ENCODE assay signal across 9 mouse cellular contexts in the genomic region with DNA sequence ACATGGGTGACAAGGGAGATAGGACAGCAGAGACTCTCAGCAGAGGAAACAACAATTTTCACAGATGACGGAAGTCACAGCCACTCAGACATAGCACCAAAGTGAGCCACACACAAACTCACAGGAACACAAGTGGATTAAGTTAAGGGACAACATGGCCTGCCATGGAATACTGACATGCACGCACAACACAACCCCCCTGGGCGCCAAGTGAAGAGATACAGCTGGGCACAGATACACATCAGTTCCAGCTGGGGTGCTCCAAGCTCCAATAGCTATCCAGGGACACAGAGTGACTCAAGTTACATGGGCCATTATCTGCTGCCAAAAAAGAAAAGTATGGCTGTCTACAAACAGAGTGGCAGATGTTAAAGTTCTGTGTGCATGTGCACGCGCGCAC. TPM values are rescaled to one million over a fixed set of nuclear protein-coding genes. Genes with fewer than 3 reads are reported as not detected.
DNase-seq lines count a peak whose midpoint lies in the region; ATAC-seq and TF ChIP-seq lines count a peak whose summit lies in the region.
"Had no signal": no experiment of that assay in that cellular context is flagged by ENCODE, and none has a peak within 500 bp of the region (broad histone marks: within the 10 kb centered on the region; RNA-seq: fewer than 3 reads in every experiment).

No protein-coding gene starts in this region.

- DNase-seq in kidney, adult 2 months = no peak
- DNase-seq in kidney, postnatal 25 days = no peak
- DNase-seq in embryonic facial prominence, embryonic 14.5 days (ENCODE audit: low spot score) = peak; percentile 74
- peak; percentile 86 for DNase-seq in midbrain, embryonic 11.5 days (ENCODE audit: low spot score, missing footprints)
- DNase-seq in thymus, postnatal 25 days = no peak
- DNase-seq in cerebellum, postnatal 25 days = no peak
- DNase-seq in gastrocnemius, adult 18-20 months (ENCODE audit: low spot score) = no peak

- H3K4me3 ChIP-seq in kidney, adult 2 months (ENCODE audit: insufficient read depth, low read depth, low read length) = peak overlapping the region; percentile 43
- peak overlapping the region; percentile 56; the same call in 1 of the 2 replicates for H3K4me3 ChIP-seq in embryonic facial prominence, embryonic 14.5 days (ENCODE audit: low read depth, low read length)
- peak overlapping the region; percentile 65 for H3K4me3 ChIP-seq in intestine, embryonic 16.5 days (ENCODE audit: low read length)
- H3K4me3 ChIP-seq in midbrain, embryonic 11.5 days (ENCODE audit: low read depth, low read length) = peak overlapping the region; percentile 56

- ATAC-seq in embryonic facial prominence, embryonic 14.5 days (ENCODE audit: low read depth) = no peak
- ATAC-seq in intestine, embryonic 16.5 days = no peak
- no peak for ATAC-seq in midbrain, embryonic 11.5 days (ENCODE audit: low FRiP score)

- 82% methylated on average over 6 of the region's 6 CpGs for WGBS in kidney, adult 2 months
- WGBS in embryonic facial prominence, embryonic 14.5 days = 62% methylated on average over 6 of the region's 6 CpGs
- WGBS in intestine, embryonic 16.5 days = 60% methylated on average over 6 of the region's 6 CpGs
- 87% methylated on average over 6 of the region's 6 CpGs for WGBS in midbrain, embryonic 11.5 days

- H3K9me3 ChIP-seq in embryonic facial prominence, embryonic 14.5 days (ENCODE audit: control insufficient read depth, low read length) = no peaks in the 10 kb centered on the region
- no peaks in the 10 kb centered on the region for H3K9me3 ChIP-seq in intestine, embryonic 16.5 days (ENCODE audit: control insufficient read depth, low read length)
- no peaks in the 10 kb centered on the region for H3K9me3 ChIP-seq in midbrain, embryonic 11.5 days (ENCODE audit: control insufficient read depth, low read length)
- H3K9me3 ChIP-seq: G1E had no signal

- no peak overlapping the region for H3K9ac ChIP-seq in embryonic facial prominence, embryonic 14.5 days (ENCODE audit: low read depth, low read length)
- H3K9ac ChIP-seq in intestine, embryonic 16.5 days (ENCODE audit: low read depth, low read length) = peak overlapping the region; percentile 81
- peak overlapping the region; percentile 65 for H3K9ac ChIP-seq in midbrain, embryonic 11.5 days (ENCODE audit: low read length)

- no peak for TF ChIP-seq POLR2A in kidney, adult 2 months (IDR thresholded peaks at IDR 0.05; ENCODE audit: low read depth, low read length)

- no peak for TF ChIP-seq CTCF in kidney, adult 2 months (conservative IDR thresholded peaks at IDR 0.05; ENCODE audit: insufficient read depth, insufficient read length, low read depth, low read length)

- no peaks in the 10 kb centered on the region; the same call in 1 of the 2 replicates for H3K4me1 ChIP-seq in kidney, adult 2 months (ENCODE audit: control insufficient read depth, insufficient read depth, low read length)
- peaks cover 16% of the 10 kb centered on the region; the same call in 1 of the 2 replicates for H3K4me1 ChIP-seq in embryonic facial prominence, embryonic 14.5 days (ENCODE audit: control insufficient read depth, insufficient read depth, low read length)
- peaks cover 32% of the 10 kb centered on the region for H3K4me1 ChIP-seq in intestine, embryonic 16.5 days (ENCODE audit: control insufficient read depth, insufficient read depth, low read length)
- peaks cover 31% of the 10 kb centered on the region for H3K4me1 ChIP-seq in midbrain, embryonic 11.5 days (ENCODE audit: control insufficient read depth, insufficient read depth, low read length)

- peak overlapping the region; percentile 12; the same call in 1 of the 2 replicates for H3K27ac ChIP-seq in kidney, adult 2 months (ENCODE audit: insufficient read depth, low read depth, low read length)
- H3K27ac ChIP-seq in embryonic facial prominence, embryonic 14.5 days (replicated peaks; ENCODE audit: low read depth, low read length) = 0 out of 2 replicates have a peak overlapping the region, but pooled peaks have one; percentile 2
- peak overlapping the region; percentile 75 for H3K27ac ChIP-seq in intestine, embryonic 16.5 days (ENCODE audit: low read length)
- H3K27ac ChIP-seq in midbrain, embryonic 11.5 days (ENCODE audit: low read depth, low read length) = no peak overlapping the region

- H3K4me2 ChIP-seq in embryonic facial prominence, embryonic 14.5 days (ENCODE audit: low read depth, low read length) = peak overlapping the region; percentile 95
- peak overlapping the region; percentile 80 for H3K4me2 ChIP-seq in intestine, embryonic 16.5 days (ENCODE audit: low read depth, low read length)
- peak overlapping the region; percentile 80 for H3K4me2 ChIP-seq in midbrain, embryonic 11.5 days

- no peaks in the 10 kb centered on the region for H3K27me3 ChIP-seq in kidney, adult 2 months (replicated peaks; ENCODE audit: control insufficient read depth, insufficient read depth, low read length)
- H3K27me3 ChIP-seq in embryonic facial prominence, embryonic 14.5 days (replicated peaks; ENCODE audit: control insufficient read depth, insufficient read depth, low read length) = no peaks in the 10 kb centered on the region
- H3K27me3 ChIP-seq in intestine, embryonic 16.5 days (replicated peaks; ENCODE audit: control insufficient read depth, insufficient read depth, low read length) = no peaks in the 10 kb centered on the region
- H3K27me3 ChIP-seq in midbrain, embryonic 11.5 days (ENCODE audit: control insufficient read depth, insufficient read depth, low read length) = no peaks in the 10 kb centered on the region; the same call in 1 of the 2 replicates

- no peaks in the 10 kb centered on the region for H3K36me3 ChIP-seq in kidney, adult 2 months (ENCODE audit: control insufficient read depth, insufficient read depth, low read length)
- no peaks in the 10 kb centered on the region for H3K36me3 ChIP-seq in embryonic facial prominence, embryonic 14.5 days (ENCODE audit: control insufficient read depth, insufficient read depth, low read length)
- H3K36me3 ChIP-seq in intestine, embryonic 16.5 days (ENCODE audit: control insufficient read depth, insufficient read depth, low read length) = no peaks in the 10 kb centered on the region
- no peaks in the 10 kb centered on the region for H3K36me3 ChIP-seq in midbrain, embryonic 11.5 days (ENCODE audit: control insufficient read depth, insufficient read depth, low read length)
- H3K36me3 ChIP-seq: G1E had no signal

RNA-seq across cellular contexts. Expression of gene Ppp1r14a, which starts 0.7 kb away (rescaled TPM):
- 12.3 and 16.1 TPM in 2 replicates for polyA plus RNA-seq in kidney, adult 2 months (2012; rRNA removed)
- 11.6 and 13.8 TPM in 2 replicates for polyA plus RNA-seq in embryonic facial prominence, embryonic 14.5 days (2014; fragmentation: Nextera tagmentation; extraction: Ambion mirVana)
- 40.8 and 45.2 TPM in 2 replicates for polyA plus RNA-seq in intestine, embryonic 16.5 days (2015; fragmentation: Nextera tagmentation; extraction: Ambion mirVana)
- 21.6 and 21.8 TPM in 2 replicates for polyA plus RNA-seq in midbrain, embryonic 11.5 days (2014; fragmentation: Nextera tagmentation; extraction: Ambion mirVana)
- total RNA-seq in gastrocnemius, adult 18-20 months (2021) = 1 to 10 TPM; 3.3 to 3.4 TPM
- total RNA-seq: G1E had no signal

RNA-seq across cellular contexts. Expression of gene Spint2, which starts 8.1 kb away (rescaled TPM):
- polyA plus RNA-seq in kidney, adult 2 months (2012; rRNA removed) = 421 and 474 TPM in 2 replicates
- 116 and 120 TPM in 2 replicates for polyA plus RNA-seq in embryonic facial prominence, embryonic 14.5 days (2014; fragmentation: Nextera tagmentation; extraction: Ambion mirVana)
- polyA plus RNA-seq in intestine, embryonic 16.5 days (2015; fragmentation: Nextera tagmentation; extraction: Ambion mirVana) = 626 and 672 TPM in 2 replicates
- polyA plus RNA-seq in midbrain, embryonic 11.5 days (2014; fragmentation: Nextera tagmentation; extraction: Ambion mirVana) = 16.5 and 18.3 TPM in 2 replicates
- total RNA-seq in gastrocnemius, adult 18-20 months (2021) = 10 to 100 TPM in 1 of 2 experiments, 1 to 10 TPM in 1; 8.2 to 14.7 TPM

RNA-seq across cellular contexts. Expression of gene Dpf1, which starts 13.9 kb away (rescaled TPM):
- 0.07 and 0.11 TPM in 2 replicates for polyA plus RNA-seq in kidney, adult 2 months (2012; rRNA removed)
- 11.4 TPM in 2 replicates for polyA plus RNA-seq in embryonic facial prominence, embryonic 14.5 days (2014; fragmentation: Nextera tagmentation; extraction: Ambion mirVana)
- polyA plus RNA-seq in intestine, embryonic 16.5 days (2015; fragmentation: Nextera tagmentation; extraction: Ambion mirVana) = 6.2 and 6.8 TPM in 2 replicates
- polyA plus RNA-seq in midbrain, embryonic 11.5 days (2014; fragmentation: Nextera tagmentation; extraction: Ambion mirVana) = 59.9 and 62.9 TPM in 2 replicates
- 1 to 10 TPM; 2.4 to 2.7 TPM for total RNA-seq in gastrocnemius, adult 18-20 months (2021)

RNA-seq across cellular contexts. Expression of gene 2200002D01Rik, which starts 41.6 kb away (rescaled TPM):
- polyA plus RNA-seq in kidney, adult 2 months (2012; rRNA removed) = 4.6 and 7.2 TPM in 2 replicates
- 1.9 and 4.3 TPM in 2 replicates for polyA plus RNA-seq in embryonic facial prominence, embryonic 14.5 days (2014; fragmentation: Nextera tagmentation; extraction: Ambion mirVana)
- 261 and 264 TPM in 2 replicates for polyA plus RNA-seq in intestine, embryonic 16.5 days (2015; fragmentation: Nextera tagmentation; extraction: Ambion mirVana)
- polyA plus RNA-seq in midbrain, embryonic 11.5 days (2014; fragmentation: Nextera tagmentation; extraction: Ambion mirVana) = 2.4 and 2.7 TPM in 2 replicates
- total RNA-seq in gastrocnemius, adult 18-20 months (2021) = 1 to 10 TPM in 1 of 2 experiments, under 1 TPM in 1; 0.66 to 1.1 TPM
- polyA plus RNA-seq: G1E had no signal

RNA-seq across cellular contexts. Expression of gene Yif1b, which starts 51.7 kb away (rescaled TPM):
- polyA plus RNA-seq in kidney, adult 2 months (2012; rRNA removed) = 179 and 207 TPM in 2 replicates
- 110 and 122 TPM in 2 replicates for polyA plus RNA-seq in embryonic facial prominence, embryonic 14.5 days (2014; fragmentation: Nextera tagmentation; extraction: Ambion mirVana)
- polyA plus RNA-seq in intestine, embryonic 16.5 days (2015; fragmentation: Nextera tagmentation; extraction: Ambion mirVana) = 83.1 and 83.7 TPM in 2 replicates
- 77.1 and 81.5 TPM in 2 replicates for polyA plus RNA-seq in midbrain, embryonic 11.5 days (2014; fragmentation: Nextera tagmentation; extraction: Ambion mirVana)
- 10 to 100 TPM; 38.1 to 38.4 TPM for total RNA-seq in gastrocnemius, adult 18-20 months (2021)

Comparison
In these comparisons a context has a peak if more than half of its experiments do, and no peak if none do; other contexts are left out.
1. DNase-seq: peak in embryonic facial prominence, embryonic 14.5 days (single experiment) and midbrain, embryonic 11.5 days (single experiment); none in kidney, adult 2 months (single experiment), kidney, postnatal 25 days (0 of 2), thymus, postnatal 25 days (single experiment), cerebellum, postnatal 25 days (0 of 2) and gastrocnemius, adult 18-20 months (single experiment).
2. Peak in every context shown above with its lines, with median percentiles within 50 percentile points of each other: H3K4me3 ChIP-seq and H3K4me2 ChIP-seq.